Mouse (Mus musculus) testis, postnatal 14 days (tissue): ENCODE data around the gene Atg4a-ps.

ENCODE experiments used
- DNase-seq: peaks from one replicate; pipeline ENCODE4 v3.0.0; 2021; ENCODE audit warnings: low spot score

The Atg4a-ps gene

DNA sequence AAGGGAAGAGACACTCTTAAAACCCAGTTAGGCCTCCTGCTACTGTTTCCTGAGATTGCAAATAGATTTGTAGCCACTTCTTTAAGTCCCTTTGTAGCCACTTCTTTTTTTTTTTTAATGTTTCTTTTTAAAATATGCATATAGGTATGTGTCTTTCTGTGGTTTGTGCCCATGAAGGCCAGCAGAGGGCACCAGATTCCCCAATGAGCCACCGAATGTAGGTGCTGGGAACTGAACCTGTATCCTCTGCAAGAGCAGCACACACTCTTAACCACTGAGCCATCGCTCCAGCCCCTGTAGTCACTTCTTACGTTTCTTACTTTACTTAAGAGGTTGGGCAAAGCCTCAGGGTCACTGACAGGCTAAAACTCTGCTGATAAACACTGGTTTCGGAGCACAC lies 19.4 kb downstream of the Atg4a-ps start:
- DNase-seq: no peak

DNA sequence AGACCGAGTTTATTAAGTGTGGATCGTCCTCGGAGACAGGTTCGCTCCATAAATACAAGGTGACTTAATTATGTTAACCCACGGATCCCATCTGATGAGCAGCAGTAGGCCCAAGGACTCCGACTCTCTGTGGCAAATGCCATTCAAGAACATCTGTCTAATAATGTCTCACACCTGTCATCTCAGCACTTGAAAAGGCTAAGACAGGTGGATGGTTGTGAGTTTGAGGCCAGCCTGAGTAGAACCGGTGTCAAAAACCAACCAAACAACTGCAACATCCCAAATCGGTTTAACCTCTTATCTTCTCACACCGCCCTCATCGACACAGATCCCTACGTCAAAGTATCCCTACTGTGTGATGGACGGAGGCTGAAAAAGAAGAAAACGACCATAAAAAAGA lies 20.7 kb downstream of the Atg4a-ps start:
- DNase-seq: no peak

DNA sequence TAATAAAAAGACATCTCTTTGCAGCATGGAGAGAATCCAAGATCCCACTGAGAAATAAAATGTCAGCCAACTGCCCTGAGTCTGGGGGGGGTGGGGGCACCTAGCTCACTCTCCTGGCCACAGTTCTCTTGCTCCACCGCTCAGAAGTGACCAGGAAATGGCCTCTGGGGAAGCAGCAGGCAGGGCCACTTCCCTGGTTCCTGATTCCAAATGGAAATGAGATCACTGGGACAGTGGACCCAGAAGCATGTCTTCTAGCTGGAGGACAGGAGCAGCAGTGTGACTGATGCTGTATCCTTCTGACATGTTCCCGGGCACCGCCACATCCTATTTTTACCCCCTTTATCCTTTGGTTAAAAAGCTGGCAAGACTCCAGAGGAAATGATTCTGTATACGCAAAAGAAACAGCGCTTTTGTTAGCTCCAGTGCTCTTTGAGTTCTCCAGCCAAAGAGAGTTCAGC lies 21.2 kb downstream of the Atg4a-ps start:
- DNase-seq: no peak

DNA sequence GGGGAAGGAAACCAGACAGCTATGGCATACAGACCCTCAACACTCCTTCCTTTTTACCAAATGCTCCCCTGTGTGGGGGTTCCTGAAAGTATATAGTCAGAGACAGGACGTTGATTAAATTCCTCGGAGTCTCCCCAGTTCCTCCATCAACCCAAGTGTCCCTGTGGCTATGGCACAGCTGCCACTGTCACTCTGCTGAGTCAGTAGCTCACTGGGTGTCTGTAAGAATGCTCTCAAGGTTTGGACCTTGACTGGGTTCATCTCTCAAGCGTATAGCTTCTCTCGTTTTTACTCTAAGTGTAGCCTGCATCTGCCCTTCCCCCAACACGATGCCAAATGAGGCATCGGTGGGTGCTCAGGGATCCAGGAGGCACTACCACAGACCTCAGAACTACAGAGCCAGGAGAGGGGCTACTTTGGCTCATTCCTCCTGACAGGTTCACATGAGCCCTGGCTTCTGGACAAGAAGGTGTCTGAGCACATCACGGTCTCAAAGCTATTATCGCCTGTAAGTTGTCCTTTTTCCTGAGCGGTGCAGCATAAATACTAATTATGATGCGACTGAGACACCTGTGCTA lies 21.9 kb downstream of the Atg4a-ps start:
- DNase-seq: no peak

DNA sequence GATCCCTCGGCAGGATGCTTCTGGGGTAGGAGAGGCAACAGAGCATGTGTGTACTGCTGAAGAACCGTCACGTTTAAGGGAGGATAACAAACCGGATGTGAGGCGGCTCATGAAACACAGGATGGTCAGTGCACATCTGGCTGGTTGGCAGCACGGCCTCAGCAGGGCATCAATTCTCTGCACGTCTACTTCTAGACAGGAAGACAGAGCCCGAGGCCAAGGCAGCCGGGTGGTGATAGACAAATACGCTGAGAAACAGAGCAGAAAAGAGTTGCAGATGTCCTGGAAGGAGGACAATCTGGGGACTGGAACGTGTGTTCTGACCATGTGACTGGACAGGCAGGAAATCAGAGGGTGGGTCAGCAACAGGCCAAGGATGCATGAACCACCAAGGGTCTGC lies 25.8 kb downstream of the Atg4a-ps start:
- no peak for DNase-seq

DNA sequence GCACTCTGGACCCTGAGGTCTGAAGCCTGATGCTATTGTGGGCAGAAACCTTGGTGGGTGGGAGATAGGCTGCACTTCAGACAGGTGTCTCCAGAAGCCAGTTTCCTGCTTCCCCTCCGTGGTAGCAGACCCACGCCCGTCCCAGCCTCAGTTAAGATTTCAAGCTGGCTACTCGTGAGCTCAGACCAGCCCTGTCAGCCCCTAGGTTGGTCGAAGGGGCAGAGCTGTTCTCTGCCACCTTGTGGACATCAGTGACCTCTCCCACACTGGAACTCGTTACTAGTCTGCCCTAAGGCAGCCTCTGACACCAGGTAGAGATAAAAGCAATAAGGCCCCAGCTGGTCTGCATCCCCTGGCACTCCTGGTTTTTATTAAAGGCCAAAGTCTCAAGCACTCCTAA lies 28.9 kb downstream of the Atg4a-ps start:
- no peak for DNase-seq

DNA sequence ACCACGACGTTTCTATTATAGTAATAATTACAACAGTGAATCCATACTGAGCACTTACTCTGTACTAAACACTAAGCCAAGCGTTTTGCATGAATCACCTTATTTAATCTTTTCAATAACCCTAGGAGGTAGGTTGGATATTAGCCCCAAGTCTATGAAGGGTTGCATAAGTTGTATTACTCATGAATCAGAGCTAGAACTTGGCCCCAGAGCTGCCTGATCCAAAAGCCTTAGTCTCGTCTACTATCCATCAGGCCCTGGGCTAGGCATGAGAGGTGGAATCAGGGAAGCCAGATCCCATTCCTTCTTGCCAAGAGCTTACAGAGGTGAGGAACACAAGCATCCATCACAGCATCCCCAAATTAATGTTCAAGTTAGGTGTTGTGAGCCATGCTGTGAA lies 30.2 kb downstream of the Atg4a-ps start:
- DNase-seq: no peak

DNA sequence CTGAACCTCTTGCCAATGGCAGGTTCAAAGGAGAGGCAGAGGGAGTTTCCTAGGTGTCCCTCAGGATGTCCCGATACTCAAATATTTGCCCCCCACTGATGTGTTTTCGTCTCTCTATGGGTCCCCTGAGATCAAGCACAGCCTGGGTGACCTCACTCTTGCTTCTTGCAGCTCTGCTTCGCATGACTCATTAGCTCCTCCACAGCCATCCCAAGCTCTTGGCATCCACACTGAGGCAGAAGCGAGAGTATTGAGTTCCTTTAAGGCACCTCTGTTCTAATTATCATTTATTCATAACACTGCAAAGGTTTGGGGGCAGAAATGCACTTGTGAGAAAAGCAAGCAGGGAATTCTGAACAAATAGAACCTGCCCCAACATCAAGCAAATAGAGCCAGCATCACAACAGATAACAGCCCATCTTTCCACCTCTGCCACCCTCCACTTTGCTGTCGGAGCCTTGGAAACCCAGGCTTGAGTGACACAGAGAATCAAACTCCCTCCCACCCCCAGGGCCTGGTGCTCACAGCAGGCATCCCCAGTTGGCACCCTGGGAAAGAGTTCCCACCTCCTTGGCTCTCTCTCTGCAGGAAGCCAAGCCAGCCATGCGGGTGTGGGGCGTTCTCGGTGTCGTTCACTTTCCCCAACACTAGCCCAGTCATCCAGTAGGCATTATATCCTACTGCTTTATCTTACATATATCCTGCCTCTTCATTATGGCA lies 33.1 kb downstream of the Atg4a-ps start:
- DNase-seq: no peak

DNA sequence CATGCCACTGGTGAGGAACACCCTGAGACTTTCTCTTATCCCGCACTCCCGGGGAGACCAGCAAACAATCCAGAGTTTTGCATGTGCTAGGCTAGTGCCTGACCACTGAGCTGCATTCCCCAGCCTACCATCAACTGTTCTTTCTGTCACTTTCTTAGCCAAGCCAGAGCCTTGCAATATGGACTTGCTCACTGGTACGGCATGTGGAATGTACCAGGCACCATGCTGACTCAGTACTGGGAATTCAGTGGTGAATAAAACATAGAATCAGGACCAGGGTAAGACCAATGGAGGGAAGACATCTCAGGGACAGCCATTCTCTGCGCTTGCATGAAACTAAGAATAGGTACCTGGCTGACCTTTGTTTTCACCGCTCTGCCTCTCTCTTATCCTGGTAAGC lies 35.6 kb downstream of the Atg4a-ps start:
- DNase-seq: no peak

DNA sequence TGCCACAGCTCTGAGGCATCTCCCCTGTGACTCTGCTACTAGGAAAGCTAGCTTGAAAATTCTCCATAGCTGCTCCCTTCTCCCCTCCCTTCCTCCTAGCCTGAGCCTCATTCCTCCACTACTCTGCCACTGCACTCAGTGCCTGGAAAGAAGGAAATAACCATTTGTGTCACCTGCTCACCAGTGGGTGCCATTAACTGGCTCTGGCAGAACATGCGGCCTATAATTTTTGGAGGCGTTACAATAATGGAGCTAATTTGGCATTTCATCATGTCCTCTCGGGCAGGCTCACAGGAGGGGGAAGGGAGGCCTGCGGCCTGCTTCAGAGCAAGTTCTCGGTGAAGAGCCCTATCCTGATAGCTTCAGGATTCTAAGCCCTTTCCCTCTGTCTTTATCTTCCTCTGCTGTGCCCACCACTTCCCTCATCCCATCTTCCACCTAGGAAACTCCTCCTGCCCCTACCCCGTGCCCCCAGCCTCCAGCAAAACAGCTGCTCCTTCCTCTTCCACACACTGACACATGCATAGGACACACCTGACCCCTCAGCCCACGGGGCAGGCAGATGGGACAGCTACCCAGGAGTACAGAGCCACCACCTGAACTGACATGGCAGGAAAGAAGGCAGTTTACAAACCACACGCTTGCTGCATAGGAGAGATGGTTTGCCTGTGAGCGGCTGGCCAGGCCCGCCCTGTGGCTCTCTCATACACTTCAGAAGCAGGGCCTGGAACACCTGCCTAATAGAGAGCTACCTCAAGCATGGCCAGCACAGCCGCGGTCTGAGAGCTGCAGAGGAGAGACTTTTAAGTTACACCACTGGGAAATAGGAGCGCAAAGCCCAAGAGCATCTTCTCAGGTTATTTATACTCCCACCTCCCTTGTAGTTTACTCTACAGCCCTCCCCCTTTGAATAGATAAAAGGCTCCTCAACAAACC lies 38.9 kb downstream of the Atg4a-ps start:
- DNase-seq: no peak

DNA sequence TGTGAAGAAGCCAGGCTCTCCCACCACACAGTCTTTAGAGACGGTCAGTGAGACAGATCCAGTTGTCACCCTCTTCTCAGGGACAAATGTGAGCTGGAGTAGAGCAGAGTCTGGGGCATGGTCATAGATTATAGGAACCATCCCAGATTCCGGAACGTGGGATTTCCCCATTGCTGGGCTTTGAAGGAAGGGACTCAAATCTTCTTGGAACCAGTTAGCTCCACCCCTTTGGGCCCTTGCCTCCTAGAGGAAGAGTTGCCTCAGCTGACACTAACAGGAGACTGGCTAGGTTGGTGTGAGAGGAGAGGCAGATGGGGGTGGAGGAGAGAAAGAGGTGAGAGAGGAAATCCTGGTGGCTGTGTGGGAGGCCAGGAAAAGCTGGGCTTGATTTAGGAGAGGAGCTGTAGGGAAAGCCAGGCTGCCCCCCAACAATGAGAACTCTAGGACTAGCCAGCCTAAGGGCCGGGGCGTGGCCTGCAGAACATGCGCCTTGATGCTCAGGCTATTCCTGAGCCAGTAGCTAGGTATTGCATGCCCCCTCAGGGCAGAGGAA lies 39.7 kb downstream of the Atg4a-ps start:
- no peak for DNase-seq

DNA sequence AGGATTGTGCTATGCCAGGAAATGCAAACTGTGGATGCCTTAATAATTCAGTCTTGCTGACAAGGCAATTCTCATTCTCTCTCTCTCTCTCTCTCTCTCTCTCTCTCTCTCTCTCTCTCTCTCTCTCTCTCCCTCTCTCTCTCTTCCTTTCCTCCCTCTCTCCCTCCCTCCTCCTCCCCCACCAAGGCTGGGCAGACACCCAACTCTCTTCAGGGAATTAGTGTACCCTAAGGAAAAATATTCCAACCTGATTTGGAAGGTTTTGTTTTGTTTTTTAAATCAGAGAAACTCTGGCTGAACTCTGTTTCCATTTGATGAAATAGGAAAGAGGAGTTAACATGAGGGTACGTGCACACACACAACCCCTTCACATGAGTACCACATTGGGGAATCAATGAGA lies 44.3 kb downstream of the Atg4a-ps start:
- no peak for DNase-seq

DNA sequence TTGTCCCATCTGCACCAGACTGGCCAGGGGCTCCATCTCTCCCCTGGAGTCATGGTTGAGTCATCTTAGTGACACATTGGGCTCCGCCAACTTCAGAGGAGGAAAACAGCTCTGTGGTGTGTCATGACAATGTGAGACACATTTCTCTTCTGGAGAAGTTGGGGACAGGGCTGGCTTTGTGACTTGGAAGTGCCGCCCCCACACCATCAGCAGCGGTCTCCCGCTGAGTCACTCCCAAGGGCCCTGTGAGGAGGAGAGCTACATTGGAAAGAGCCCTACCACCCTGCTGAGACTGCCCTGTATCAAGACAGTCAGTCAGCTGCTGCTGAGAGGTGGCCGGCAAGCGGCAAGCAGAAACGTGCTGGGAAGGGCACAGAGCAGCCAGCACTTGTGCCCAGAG lies 44.9 kb downstream of the Atg4a-ps start:
- DNase-seq: no peak

DNA sequence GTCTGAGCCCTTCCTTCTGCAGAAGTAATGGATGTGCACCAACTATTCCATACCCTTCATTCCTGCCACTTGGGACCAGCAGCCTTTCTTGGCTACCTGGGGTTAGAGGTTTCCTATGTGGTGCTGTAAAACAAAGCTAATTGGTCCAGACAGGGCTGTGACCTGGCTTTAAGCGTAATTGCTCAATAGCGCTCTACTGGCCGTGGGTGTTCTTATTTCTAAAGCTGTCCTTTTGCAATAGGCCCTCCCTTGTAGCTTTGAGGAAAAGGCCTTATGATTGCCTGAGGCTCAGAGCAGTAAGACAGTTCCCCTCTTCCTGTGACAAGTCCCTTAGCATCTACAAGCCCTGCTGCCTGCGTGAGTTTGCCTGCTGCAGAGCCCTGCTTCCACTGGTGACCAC lies 48.3 kb downstream of the Atg4a-ps start:
- DNase-seq: no peak

DNA sequence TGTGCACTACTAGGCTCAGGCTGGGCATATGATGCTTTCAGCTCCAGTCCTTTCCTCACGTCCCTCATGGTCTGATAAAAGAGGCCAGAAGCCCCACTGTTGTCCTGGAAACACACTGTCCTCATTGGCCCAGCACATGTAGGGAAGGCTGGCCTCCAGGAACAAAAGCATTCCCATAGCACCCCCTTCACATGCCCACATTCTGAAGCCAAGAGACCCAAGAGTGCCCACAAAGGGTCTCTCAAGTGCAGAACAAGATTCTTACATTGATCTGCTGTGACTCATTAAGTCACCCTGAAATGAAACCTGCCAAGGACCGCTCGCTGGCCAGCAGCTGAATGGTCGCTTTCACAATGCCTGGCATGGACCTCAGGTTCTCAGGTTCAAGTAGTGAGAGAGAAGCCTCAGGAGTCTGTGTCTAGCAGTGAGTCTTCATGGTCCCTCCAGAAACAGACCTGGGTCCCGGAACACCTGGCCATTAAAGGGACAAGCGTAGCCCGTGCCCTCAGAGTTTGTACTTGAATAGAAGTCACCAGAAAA lies 50.5 kb downstream of the Atg4a-ps start:
- no peak for DNase-seq
